Mouse (Mus musculus): Measurements from ENCODE around the gene Ldlr. TPM values are rescaled to one million over a fixed set of nuclear protein-coding genes. Genes with fewer than 3 reads are reported as not detected.
"Not testable (repeated sequence)": the region's sequence is repeated elsewhere in the genome, so short reads cannot be mapped to it uniquely, and the experiment has no call there.

Gene Ldlr
- polyA plus RNA-seq, 1 experiment from 2014 or later = 76.7 TPM

DNA sequence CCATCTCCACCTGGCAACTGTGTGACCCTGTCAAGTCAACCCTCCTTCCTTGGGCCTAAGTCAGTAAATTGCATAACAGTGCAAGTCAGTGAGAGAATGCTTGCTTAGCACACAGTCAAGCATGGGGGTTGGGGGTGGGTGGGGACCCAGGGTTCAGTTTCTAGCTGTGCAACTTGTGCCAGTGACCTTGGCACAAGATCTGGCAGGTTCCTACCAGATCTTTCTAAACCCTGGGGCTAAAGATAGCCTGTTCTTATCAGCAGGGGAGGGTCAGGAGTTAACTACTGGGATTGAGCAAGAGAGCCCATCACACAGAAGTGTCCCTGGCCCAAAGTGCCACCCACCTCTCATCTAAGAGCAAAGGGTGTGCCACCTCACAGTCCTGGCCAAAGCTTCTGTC, 38.9 kb downstream of the Ldlr start:
- no peaks in the 10 kb centered on the region for H3K27me3 ChIP-seq (replicated peaks)
- peak overlapping the region; percentile 54; the same call in 1 of the 2 replicates for H3K27ac ChIP-seq
- no peak overlapping the region for H3K9ac ChIP-seq
- no peaks in the 10 kb centered on the region for H3K9me3 ChIP-seq
- ATAC-seq = peak; percentile 32
- peaks cover 13% of the 10 kb centered on the region for H3K4me1 ChIP-seq (replicated peaks)
- H3K36me3 ChIP-seq = peaks cover 7% of the 10 kb centered on the region; the same call in 1 of the 2 replicates
- no peak overlapping the region for H3K4me2 ChIP-seq (replicated peaks)
- no peak overlapping the region for H3K4me3 ChIP-seq (replicated peaks)

DNA sequence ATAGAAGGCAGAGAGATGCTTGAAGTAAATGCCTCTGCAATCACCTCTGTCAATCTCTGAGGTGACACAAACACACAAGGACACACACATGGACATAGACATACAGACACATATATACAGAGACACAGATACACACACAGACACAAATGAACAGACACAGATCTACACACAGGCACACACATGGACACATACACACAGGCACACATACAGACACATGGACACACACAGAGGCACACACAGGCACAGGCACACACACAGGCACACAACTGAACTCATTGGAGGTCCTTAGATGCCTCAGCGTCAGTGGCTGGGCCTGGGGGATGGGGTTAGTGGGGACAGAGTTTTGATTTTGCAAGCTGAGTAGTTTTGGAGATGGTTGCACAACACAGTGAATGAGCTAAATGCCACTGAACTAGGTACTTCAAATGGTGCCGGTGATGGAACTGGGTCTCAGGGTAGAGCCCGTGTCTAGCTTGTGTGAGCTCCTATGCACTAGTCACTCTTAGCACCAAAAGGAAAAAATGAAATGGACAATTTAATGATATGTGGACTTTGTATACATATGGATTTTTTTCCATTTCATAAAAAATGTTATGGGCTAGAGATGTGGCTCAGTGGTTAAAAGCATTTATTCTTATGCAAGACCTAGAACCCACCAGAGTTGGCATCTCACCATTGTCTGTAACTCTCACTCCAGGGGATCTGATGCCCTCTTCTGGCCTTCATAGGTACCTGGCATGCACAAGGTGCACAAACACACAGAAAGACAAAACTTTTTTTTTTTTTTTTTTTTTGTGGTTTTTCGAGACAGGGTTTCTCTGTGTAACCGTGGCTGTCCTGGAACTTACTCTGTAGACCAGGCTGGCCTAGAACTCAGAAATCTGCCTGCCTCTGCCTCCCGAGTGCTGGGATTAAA, 41.1 kb downstream of the Ldlr start:
- WGBS = 93% methylated on average over 6 of the region's 6 CpGs
- Histone ChIP-seq H3K9ac (no peak overlapping the region), H3K27ac (no peak overlapping the region), H3K36me3 (peaks cover 7% of the 10 kb centered on the region; the same call in 1 of the 2 replicates), H3K4me3 (replicated peaks) (no peak overlapping the region), H3K27me3 (replicated peaks) (no peaks in the 10 kb centered on the region), H3K4me1 (replicated peaks) (0 out of 2 replicates have a peak, but pooled peaks cover 4% of the 10 kb centered on the region), H3K4me2 (replicated peaks) (no peak overlapping the region), H3K9me3 (no peaks in the 10 kb centered on the region)
- no peak for ATAC-seq

DNA sequence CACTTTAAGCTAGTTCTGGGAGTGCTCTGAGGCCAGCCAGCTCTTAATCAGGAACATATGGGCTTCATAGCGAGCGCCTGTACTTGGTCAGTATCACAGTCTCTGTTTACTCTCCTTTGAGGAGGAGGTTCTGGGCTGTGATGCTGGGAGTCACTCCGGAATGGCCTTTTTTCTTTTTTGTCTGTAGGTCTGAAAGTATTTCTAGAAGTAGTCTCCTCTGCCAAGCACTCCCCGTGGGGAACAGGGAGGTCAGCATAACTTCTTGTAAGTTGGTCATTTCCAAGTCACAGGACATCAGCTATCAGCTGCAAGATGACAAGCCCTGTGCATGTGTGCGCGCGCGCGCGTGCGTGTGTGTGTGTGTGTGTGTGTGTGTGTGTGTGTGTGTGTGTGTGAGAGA, 44.6 kb downstream of the Ldlr start:
- ATAC-seq = peak; percentile 42; the same call in 1 of the 2 replicates
- Histone ChIP-seq H3K4me1 (replicated peaks) (no peaks in the 10 kb centered on the region), H3K9ac (no peak overlapping the region), H3K4me3 (replicated peaks) (no peak overlapping the region), H3K27me3 (replicated peaks) (no peaks in the 10 kb centered on the region), H3K9me3 (no peaks in the 10 kb centered on the region), H3K4me2 (replicated peaks) (no peak overlapping the region), H3K27ac (no peak overlapping the region), H3K36me3 (peaks cover 18% of the 10 kb centered on the region)
- WGBS = 78% methylated on average over 11 of the region's 11 CpGs

DNA sequence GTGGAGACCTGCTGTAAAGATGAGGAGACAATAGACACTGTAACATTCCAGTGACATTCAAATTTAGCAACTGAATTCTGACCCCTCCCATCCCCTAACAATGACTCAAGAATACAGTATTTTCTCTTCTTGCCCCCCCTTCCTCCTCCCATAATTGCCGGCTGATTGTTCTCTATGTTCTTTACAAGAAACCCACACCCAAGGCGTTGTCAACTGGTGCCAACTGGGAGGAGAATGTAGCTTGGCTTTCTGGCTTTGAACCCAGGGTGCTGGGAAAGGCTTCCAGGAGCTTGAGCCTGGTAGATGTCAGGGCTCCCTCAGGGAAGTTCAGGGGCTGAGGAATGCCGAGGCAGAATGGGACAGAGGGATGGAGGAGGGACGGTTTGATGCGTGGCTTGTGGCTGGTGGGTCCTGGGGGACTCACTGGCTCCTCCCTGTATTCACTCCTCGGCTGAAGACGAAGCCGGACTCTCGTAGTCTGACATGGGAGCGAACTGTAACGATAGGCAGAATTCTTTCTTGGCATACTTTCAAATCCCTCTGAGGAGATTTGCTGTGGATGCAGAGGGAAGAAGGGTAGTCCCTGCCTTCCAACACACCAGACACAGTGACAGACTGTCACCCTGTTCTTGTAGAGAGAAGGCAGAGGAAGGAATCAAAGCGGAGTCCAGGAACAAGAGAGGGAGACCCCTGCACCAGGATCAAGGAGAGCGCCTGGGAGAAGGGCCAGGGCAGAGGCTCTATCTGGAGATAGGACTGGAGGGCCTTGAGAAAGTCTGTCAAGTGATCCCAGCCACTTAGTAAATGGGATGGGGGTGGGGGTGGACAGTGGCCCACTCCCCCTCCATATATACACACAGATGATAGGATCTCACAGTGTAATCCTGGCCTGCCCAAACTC, 45.5 kb downstream of the Ldlr start:
- peak; percentile 37; the same call in 1 of the 2 replicates for ATAC-seq
- no peaks in the 10 kb centered on the region for H3K4me1 ChIP-seq (replicated peaks)
- H3K9me3 ChIP-seq = no peaks in the 10 kb centered on the region
- H3K27ac ChIP-seq = peak overlapping the region; percentile 64
- no peaks in the 10 kb centered on the region for H3K27me3 ChIP-seq (replicated peaks)
- H3K9ac ChIP-seq = no peak overlapping the region
- WGBS = 59% methylated on average over 13 of the region's 13 CpGs
- no peak overlapping the region for H3K4me3 ChIP-seq (replicated peaks)
- H3K4me2 ChIP-seq (replicated peaks) = no peak overlapping the region
- H3K36me3 ChIP-seq = peaks cover 21% of the 10 kb centered on the region

DNA sequence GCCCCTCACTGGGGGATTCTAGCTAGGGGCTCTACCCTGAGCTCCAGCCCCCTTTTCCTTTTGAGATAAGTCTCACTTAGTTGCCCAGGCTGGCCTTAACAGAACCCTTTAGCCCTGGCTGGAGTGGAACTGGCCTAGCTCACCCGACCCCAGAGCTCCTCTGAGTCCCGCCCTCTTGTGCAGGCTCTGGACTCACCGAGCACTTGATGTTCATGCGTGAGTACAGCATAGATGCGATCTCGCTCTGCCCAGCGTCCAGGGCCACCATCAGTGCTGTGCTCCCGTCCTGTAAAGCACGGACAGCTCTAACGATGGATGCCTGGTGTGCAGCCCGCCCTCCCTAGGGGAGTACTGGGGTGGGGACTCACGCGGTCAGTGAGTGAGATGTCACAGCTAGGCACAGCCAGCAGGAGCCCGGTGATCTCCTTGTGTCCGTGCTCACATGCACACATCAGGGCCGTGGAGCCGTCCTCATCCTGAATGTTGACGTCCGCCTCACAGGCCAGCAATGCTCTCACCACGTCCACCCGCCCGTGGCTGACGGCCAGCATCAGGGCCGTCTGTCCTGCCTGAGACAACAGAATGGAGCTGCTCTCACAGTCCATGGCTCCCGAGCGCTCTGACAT, 46.4 kb downstream of the Ldlr start:
- no peak; the same call in 1 of the 2 replicates for ATAC-seq
- no peaks in the 10 kb centered on the region for H3K4me1 ChIP-seq (replicated peaks)
- 77% methylated on average over 26 of the region's 26 CpGs for WGBS

DNA sequence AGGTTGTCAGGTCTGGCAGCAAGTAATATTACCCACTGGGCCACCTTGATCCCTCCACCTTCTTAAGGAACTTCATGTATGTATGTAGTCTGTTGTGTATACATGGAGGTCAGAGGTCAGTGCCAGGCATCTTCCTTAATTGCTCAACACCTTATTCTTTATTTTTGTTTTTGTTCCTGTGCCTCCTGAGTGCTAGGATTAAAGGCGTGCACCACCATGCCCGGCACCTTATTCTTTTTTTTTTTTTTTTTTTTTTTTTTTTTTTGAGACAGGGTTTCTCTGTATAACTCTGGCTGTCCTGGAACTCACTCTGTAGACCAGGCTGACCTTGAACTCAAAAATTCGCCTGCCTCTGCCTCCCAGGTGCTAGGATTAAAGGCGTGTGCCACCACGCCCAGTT, 50.1 kb downstream of the Ldlr start:
- H3K4me1 ChIP-seq (replicated peaks); H3K27me3 ChIP-seq (replicated peaks); H3K9me3 ChIP-seq; H3K4me3 ChIP-seq (replicated peaks); ATAC-seq; H3K27ac ChIP-seq; H3K9ac ChIP-seq; H3K4me2 ChIP-seq (replicated peaks): not testable (repeated sequence)
- H3K36me3 ChIP-seq = peaks cover 43% of the 10 kb centered on the region
- WGBS = 86% methylated on average over 5 of the region's 5 CpGs

More for the DNA sequence above, 46.4 kb downstream of the Ldlr start:
- H3K4me2 ChIP-seq (replicated peaks) = no peak overlapping the region
- H3K9me3 ChIP-seq = no peaks in the 10 kb centered on the region
- H3K9ac ChIP-seq = no peak overlapping the region
- H3K4me3 ChIP-seq (replicated peaks) = no peak overlapping the region
- H3K36me3 ChIP-seq = peaks cover 26% of the 10 kb centered on the region
- H3K27me3 ChIP-seq (replicated peaks) = no peaks in the 10 kb centered on the region
- peak overlapping the region; percentile 37 for H3K27ac ChIP-seq

DNA sequence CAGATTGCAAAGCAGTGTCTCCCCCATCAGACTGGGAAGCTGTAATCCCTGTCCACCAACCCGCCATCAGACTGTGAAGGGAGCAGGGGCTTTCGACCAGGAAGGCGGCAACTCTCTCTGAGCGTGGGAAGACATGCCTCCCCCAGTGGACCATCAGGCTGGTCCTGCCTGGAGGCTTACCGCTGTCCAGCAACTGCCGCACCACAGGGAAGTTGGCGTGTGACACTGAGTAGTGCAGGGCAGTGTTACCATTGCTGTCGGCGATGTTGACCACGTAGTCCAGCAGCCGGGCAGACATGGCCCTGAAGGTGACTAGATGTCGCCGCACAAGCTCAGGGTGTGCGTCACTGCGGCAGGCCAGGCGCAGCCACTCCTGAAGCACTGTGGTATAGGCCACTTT, 51.1 kb downstream of the Ldlr start:
- no peak overlapping the region for H3K4me2 ChIP-seq (replicated peaks)
- no peaks in the 10 kb centered on the region for H3K27me3 ChIP-seq (replicated peaks)
- H3K9me3 ChIP-seq = no peaks in the 10 kb centered on the region
- no peak for ATAC-seq
- no peak overlapping the region for H3K9ac ChIP-seq
- no peak overlapping the region for H3K27ac ChIP-seq
- WGBS = 92% methylated on average over 16 of the region's 16 CpGs
- no peaks in the 10 kb centered on the region for H3K4me1 ChIP-seq (replicated peaks)
- peaks cover 48% of the 10 kb centered on the region for H3K36me3 ChIP-seq
- H3K4me3 ChIP-seq (replicated peaks) = no peak overlapping the region

DNA sequence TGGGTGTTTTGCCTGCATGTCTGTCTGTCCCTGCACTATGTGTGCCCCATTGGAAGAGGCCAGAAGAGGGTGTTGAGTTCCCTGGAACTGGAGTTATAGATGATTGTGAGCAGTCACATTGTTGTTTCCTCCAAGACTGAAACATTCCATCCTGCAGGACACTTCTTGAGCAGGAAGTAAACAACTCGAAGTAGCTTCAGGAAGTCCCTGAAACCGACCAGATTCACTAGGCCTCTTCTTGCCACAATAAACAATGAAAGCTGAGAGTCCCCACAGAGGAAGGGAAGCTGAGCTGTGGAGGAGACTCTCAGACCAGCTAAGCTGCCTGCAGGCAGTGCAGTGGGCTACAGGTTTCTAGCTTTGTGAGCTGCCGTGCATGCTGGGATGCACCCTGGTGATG, 54.4 kb downstream of the Ldlr start:
- peaks cover 53% of the 10 kb centered on the region for H3K36me3 ChIP-seq

DNA sequence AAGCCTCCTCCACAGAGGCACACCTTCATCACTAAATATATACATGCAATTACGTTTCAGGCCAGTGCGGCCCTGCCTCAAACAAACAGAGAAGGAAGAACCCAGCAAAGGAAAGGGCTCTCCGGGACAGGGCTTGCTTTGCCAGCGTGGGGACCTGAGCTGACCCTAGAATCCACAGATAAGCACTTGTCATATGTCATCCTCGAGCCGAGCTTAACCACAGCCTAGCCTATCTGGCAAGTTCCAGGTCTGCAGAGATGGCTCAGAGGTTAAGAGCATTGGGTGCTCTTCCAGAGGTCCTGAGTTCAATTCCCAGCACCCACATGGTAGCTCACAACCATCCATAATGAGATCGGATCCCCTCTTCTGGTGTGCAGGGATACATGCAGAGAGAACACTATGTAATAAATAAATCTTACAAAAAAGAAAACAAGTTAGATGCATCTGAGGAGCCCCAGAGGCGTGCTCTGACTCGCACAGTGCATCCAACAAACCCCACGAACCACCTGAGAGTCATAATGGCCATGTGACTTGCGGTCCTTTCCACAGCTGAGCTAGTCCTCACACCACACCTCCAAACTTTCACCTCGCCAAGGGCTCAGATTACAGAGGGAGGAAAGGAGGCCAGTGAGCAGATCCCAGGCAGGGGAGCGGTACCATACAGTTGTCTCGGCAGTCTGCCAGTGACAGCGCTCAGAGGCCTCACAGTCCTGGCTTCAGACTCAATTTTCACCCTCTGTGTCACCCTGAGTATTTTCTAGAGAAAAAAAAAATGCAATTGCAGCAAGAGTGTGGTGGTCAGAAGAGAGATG, 58.6 kb downstream of the Ldlr start:
- 76% methylated on average over 15 of the region's 15 CpGs for WGBS
- H3K27me3 ChIP-seq (replicated peaks) = no peaks in the 10 kb centered on the region
- H3K9me3 ChIP-seq = no peaks in the 10 kb centered on the region
- no peak overlapping the region for H3K27ac ChIP-seq
- H3K4me3 ChIP-seq (replicated peaks) = no peak overlapping the region
- no peak for ATAC-seq
- H3K4me2 ChIP-seq (replicated peaks) = no peak overlapping the region
- peaks cover 34% of the 10 kb centered on the region for H3K36me3 ChIP-seq
- no peaks in the 10 kb centered on the region for H3K4me1 ChIP-seq (replicated peaks)
- H3K9ac ChIP-seq = no peak overlapping the region

More for the DNA sequence above, 54.4 kb downstream of the Ldlr start:
- Histone ChIP-seq H3K27me3 (replicated peaks) (no peaks in the 10 kb centered on the region), H3K9me3 (no peaks in the 10 kb centered on the region), H3K4me2 (replicated peaks) (no peak overlapping the region), H3K9ac (no peak overlapping the region), H3K4me1 (replicated peaks) (no peaks in the 10 kb centered on the region), H3K27ac (no peak overlapping the region), H3K4me3 (replicated peaks) (no peak overlapping the region)
- no peak for ATAC-seq
- 84% methylated on average over 3 of the region's 3 CpGs for WGBS

DNA sequence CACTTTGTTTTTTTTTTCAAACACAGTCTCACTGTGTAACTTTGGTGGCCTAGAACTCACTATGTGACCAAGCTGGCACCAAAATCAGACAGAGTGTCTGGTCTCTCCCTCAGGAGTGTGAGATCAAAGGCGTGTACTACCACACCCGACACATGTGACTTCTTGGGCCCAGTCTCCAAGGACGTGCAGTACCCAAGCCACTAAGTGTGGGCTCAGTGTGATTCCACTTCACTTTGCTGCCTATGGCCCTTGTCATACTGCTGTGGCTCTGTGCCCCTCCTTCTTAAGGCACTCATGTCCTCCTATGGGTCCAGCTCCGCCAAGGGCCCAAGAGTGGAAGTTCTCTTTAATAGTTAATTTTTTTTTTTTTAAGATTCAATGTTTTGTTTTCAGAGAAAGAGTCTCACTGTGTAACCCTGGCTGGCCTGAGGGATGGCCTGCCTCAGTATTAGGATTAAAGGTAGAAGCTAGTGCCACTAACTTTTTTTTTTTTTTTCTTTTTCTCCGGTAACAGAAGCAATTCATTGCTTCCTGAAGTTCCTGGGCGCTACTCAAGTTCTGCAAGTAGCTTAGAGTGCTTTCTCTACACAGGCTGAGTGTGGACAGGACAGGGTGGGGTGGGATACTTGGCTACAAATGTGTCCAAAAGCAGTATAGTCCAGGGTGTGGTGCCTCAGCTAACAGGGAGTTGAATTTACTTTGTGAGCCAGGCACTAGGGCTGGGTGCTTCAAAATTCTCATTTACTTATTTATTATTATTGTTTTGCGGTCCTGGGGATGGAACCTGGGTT, 61.4 kb downstream of the Ldlr start:
- peaks cover 18% of the 10 kb centered on the region for H3K36me3 ChIP-seq
- WGBS = 79% methylated on average over 7 of the region's 7 CpGs
- no peak overlapping the region for H3K4me3 ChIP-seq (replicated peaks)
- H3K4me1 ChIP-seq (replicated peaks) = no peaks in the 10 kb centered on the region
- no peak overlapping the region for H3K4me2 ChIP-seq (replicated peaks)
- no peak overlapping the region for H3K9ac ChIP-seq
- H3K27ac ChIP-seq = no peak overlapping the region
- no peaks in the 10 kb centered on the region for H3K27me3 ChIP-seq (replicated peaks)
- H3K9me3 ChIP-seq = no peaks in the 10 kb centered on the region
- ATAC-seq = peak; percentile 46; the same call in 1 of the 2 replicates

DNA sequence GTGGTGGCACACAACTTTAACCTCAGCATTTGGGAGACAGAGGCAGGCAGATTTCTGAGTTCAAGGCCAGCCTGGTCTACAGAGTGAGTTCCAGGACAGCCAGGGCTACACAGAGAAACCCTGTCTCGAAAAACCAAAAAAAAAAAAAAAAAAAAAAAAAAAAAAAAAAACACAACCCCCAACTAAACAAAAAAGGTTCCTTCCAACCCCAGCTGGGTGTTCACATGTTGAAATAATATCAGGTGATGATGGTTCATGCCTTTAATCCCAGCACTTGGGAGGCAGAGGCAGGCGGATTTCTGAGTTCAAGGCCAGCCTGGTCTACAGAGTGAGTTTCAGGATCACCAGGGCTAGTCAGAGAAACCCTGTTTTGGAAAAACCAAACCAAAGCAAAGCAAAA, 63.0 kb downstream of the Ldlr start:
- 87% methylated on average over 1 of the region's 2 CpGs for WGBS

More for the DNA sequence above, 63.0 kb downstream of the Ldlr start:
- not testable (repeated sequence) for H3K4me3 ChIP-seq (replicated peaks); H3K27me3 ChIP-seq (replicated peaks); H3K9me3 ChIP-seq; H3K4me1 ChIP-seq (replicated peaks); H3K4me2 ChIP-seq (replicated peaks); H3K36me3 ChIP-seq; H3K9ac ChIP-seq; ATAC-seq; H3K27ac ChIP-seq

All from intestine, embryonic 15.5 days (tissue).